Mouse (Mus musculus) intestine, embryonic 15.5 days (tissue): ENCODE measurements around the gene Chmp4b. TPM values are rescaled to one million over a fixed set of nuclear protein-coding genes. Genes with fewer than 3 reads are reported as not detected.

Experiments
- ATAC-seq: fragments of 200-750 bp; cut with Nextera tagmentation; 2 replicates; pipeline ENCODE4 v1.8.0; 2017; ENCODE audit warnings: moderate TSS enrichment, moderate library complexity
- H3K27ac ChIP-seq: fragments of 300-500 bp; sonication (generic); 2 replicates; pipeline ENCODE4 v1.5.1; 2015; ENCODE audit warnings: mild to moderate bottlenecking, inconsistent platforms
- H3K27me3 ChIP-seq: fragments of 300-500 bp; sonication (generic); replicated peaks from 2 replicates; pipeline ENCODE4 v1.6.1; 2015; ENCODE audit warnings: inconsistent platforms
- H3K36me3 ChIP-seq: fragments of 300-500 bp; sonication (generic); 2 replicates; pipeline ENCODE4 v1.6.1; 2015; ENCODE audit warnings: inconsistent platforms
- H3K4me1 ChIP-seq: fragments of 300-500 bp; sonication (generic); replicated peaks from 2 replicates; pipeline ENCODE4 v1.6.1; 2015; ENCODE audit warnings: inconsistent platforms
- H3K4me2 ChIP-seq: fragments of 300-500 bp; sonication (generic); replicated peaks from 2 replicates; pipeline ENCODE4 v1.6.1; 2015; ENCODE audit warnings: mild to moderate bottlenecking, inconsistent platforms
- H3K4me3 ChIP-seq: fragments of 300-500 bp; sonication (generic); replicated peaks from 2 replicates; pipeline ENCODE4 v1.5.1; 2015; ENCODE audit warnings: inconsistent platforms
- H3K9ac ChIP-seq: fragments of 300-500 bp; sonication (generic); 2 replicates; pipeline ENCODE4 v1.6.1; 2015; ENCODE audit warnings: inconsistent platforms
- H3K9me3 ChIP-seq: fragments of 300-500 bp; sonication (generic); 2 replicates; pipeline ENCODE4 v1.6.1; 2016; ENCODE audit warnings: inconsistent platforms
- WGBS: fragments of 180-500 bp; shearing (Covaris S2); methylation state at CpG from one replicate; pipeline ENCODE4 v1.1.7; 2015; 5-methylcytosine and 5-hydroxymethylcytosine counted together
- polyA plus RNA-seq: library from polyadenylated mRNA; unstranded; fragments of >200 nt; fragmentation: Nextera tagmentation; extraction: Ambion mirVana; gene quantifications from 2 replicates; pipeline ENCODE4 v1.2.1, GENCODE M21; 2015

Chmp4b gene
- polyA plus RNA-seq, 1 experiment from 2014 or later = 36.3 TPM

DNA sequence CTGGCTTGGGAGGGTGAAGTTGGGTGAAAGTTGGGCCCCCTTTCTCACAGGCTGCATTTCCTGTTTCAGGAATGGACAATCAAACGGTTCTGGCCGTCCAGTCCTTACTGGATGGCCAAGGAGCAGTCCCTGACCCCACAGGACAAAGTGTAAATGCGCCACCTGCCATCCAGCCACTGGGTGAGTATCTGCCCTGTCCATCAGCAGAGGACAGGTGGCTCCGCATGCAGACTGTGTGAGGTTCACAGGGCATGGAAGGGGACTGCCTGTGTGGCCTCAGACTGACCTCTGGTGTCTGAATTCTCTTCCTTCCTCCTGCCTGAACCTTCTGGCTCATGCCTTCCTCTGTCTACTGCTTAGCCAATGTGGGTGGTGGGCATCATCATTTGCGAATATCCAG, 29.8 kb upstream of the Chmp4b start:
- Histone ChIP-seq H3K27me3 (no peaks in the 10 kb centered on the region), H3K4me2 (no peak overlapping the region), H3K27ac (no peak overlapping the region), H3K4me3 (no peak overlapping the region), H3K9ac (no peak overlapping the region), H3K4me1 (no peaks in the 10 kb centered on the region; the same call in 1 of the 2 replicates), H3K9me3 (no peaks in the 10 kb centered on the region), H3K36me3 (no peaks in the 10 kb centered on the region; the same call in 1 of the 2 replicates)
- ATAC-seq = peak; percentile 34; the same call in 1 of the 2 replicates
- WGBS = 74% methylated on average over 5 of the region's 5 CpGs

DNA sequence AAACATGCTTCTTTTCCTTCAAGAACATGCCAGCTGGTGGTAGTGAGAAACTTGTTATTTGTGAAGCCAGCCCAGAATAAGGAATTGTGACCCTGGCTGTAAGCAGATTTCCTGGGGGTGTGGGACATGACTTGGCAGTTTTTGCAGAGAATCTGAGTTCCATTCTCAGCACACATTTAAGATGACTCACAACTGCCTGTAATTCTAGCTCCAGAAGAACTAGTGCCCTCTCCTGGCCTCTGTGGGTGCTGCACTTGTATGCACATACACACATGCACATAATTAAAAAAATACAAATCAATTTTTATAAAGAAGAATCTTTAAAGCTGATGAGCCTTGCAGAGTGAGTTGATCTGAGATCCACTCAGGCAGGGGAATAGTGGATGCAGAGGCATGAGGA, 27.4 kb upstream of the Chmp4b start:
- Histone ChIP-seq H3K36me3 (peaks cover 4% of the 10 kb centered on the region; the same call in 1 of the 2 replicates), H3K4me3 (no peak overlapping the region), H3K9ac (no peak overlapping the region), H3K9me3 (no peaks in the 10 kb centered on the region), H3K27me3 (no peaks in the 10 kb centered on the region), H3K4me2 (no peak overlapping the region), H3K4me1 (no peaks in the 10 kb centered on the region), H3K27ac (no peak overlapping the region)
- ATAC-seq = no peak

DNA sequence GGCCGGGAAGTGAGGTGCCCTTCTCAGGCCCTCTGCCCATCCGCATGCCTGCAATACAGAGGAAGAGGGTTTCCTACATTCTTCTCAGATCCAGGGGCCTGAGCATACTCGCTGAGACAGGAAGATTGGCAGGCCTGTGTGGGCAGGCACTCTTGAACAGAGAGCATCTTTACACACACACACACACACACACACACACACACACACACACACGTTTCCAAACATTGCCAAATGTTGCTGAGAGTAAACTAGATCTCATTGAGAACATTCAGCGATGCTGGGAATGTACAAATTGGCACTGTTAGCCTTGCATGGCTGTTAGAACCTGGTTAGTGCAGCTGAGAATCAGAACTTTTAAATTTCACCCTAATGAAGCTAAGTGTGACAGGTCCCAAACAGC, 21.0 kb upstream of the Chmp4b start:
- Histone ChIP-seq H3K9ac (no peak overlapping the region), H3K4me3 (no peak overlapping the region), H3K27ac (no peak overlapping the region), H3K4me2 (no peak overlapping the region), H3K36me3 (peaks cover 6% of the 10 kb centered on the region; the same call in 1 of the 2 replicates), H3K4me1 (no peaks in the 10 kb centered on the region), H3K9me3 (no peaks in the 10 kb centered on the region), H3K27me3 (no peaks in the 10 kb centered on the region)
- ATAC-seq = no peak
- 80% methylated on average over 5 of the region's 5 CpGs for WGBS

DNA sequence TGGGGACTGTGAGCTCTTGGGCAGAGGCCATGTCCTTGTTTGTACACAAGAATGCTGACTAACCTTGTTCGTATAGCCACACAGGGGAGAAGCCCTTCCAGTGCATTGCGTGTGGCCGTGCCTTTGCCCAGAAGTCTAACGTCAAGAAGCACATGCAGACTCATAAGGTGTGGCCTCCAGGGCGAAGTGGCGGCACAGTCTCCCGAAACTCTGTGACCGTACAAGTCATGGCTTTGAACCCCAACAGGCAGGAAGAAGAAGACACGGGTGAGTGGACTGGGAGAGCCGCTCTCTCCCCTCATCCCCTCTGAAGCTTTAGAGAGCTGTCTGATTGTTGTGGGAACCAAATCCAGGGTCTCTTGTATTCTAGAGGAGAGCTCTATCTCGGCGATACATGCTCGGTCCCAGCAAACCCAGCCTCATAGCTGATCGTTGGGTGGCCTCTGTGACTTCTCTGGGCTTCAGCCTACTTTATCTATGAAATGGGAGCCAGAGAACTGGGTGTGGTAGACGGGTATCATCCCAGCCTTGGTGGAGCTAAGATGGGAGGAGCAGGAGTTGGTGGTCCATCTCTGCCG, 19.2 kb upstream of the Chmp4b start:
- Histone ChIP-seq H3K4me3 (no peak overlapping the region), H3K9me3 (no peaks in the 10 kb centered on the region), H3K36me3 (peaks cover 8% of the 10 kb centered on the region; the same call in 1 of the 2 replicates), H3K4me1 (no peaks in the 10 kb centered on the region), H3K4me2 (no peak overlapping the region), H3K27me3 (no peaks in the 10 kb centered on the region), H3K27ac (no peak overlapping the region), H3K9ac (no peak overlapping the region)
- 92% methylated on average over 16 of the region's 16 CpGs for WGBS
- peak; percentile 61; the same call in 1 of the 2 replicates for ATAC-seq

DNA sequence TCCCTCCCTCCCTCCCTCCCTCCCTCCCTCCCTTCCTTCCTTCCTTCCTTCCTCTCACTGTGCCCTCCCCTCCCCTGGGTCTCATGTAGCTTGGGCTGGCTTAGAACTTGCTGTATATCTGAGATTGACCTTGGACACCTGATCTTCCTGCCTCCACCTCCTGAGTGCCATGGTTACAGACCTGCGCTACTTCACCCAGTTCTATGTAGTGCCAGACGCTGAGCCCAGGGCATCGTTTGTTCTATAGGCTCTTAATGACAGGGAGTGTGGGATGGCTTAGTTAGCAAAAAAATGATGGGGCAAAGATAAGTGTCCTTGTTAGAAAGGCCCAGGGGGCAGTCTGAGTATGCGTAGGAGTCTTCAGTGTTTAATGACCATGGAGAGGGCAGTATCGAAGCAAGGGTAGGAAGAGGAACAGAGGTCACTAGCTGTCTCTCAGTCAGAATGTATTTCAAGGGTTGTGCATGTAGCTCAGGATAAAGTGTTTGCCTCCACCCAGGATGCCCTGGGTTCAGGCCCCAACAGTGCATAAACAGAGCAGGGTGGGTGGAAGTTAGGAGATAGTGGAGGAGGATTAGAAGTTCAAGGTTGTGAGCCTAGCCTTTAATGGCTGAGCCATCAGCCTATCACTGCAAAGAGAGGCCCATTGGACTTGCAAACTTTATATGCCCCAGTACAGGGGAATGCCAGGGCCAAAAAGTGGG, 18.3 kb upstream of the Chmp4b start:
- H3K4me1 ChIP-seq = no peaks in the 10 kb centered on the region
- ATAC-seq = 0 out of 2 replicates have a peak, but pooled peaks have one; percentile 14
- peaks cover 13% of the 10 kb centered on the region for H3K36me3 ChIP-seq
- H3K27me3 ChIP-seq = no peaks in the 10 kb centered on the region
- no peak overlapping the region for H3K9ac ChIP-seq
- no peak overlapping the region for H3K4me3 ChIP-seq
- WGBS = 80% methylated on average over 5 of the region's 5 CpGs
- no peak overlapping the region for H3K4me2 ChIP-seq
- no peak overlapping the region for H3K27ac ChIP-seq
- no peaks in the 10 kb centered on the region for H3K9me3 ChIP-seq

DNA sequence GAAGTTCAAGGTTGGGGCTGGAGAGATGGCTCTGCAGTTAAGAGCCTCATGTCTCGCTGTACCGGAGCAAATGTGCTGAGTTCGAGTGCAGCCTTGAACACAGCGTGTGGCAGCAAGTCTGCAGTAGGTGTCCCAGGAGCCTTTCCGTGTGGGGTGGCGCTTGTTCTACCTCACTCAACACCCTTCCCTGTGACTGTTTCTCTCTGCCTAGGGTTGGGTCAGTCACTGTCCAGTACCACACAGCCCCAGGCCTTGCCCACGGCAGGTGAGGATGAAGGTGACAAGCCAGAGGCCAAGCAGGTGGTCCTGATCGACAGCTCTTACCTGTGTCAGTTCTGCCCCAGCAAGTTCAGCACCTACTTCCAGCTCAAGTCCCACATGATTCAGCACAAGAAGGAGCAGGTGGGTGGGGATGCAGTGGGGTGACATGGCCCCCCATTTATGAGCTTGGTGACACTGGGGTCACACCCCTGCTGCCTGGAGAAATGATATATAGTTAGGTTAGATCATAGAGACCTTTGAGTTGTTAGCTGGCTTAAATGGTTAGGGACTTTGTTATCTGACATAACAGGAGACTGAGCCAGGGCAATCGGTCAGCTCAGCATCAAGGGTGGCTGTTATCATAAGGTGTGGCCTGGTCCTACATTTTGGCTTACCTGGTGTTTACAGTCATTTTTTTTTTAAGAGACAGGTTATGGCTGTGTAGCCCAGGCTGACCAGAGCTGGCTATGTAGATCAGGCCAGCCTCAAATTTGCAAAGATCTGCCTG, 17.4 kb upstream of the Chmp4b start:
- Histone ChIP-seq H3K4me1 (no peaks in the 10 kb centered on the region), H3K36me3 (peaks cover 14% of the 10 kb centered on the region), H3K9me3 (no peaks in the 10 kb centered on the region), H3K9ac (no peak overlapping the region), H3K4me2 (no peak overlapping the region), H3K27ac (no peak overlapping the region), H3K27me3 (no peaks in the 10 kb centered on the region), H3K4me3 (no peak overlapping the region)
- WGBS = 90% methylated on average over 9 of the region's 9 CpGs
- ATAC-seq = peak; percentile 75

DNA sequence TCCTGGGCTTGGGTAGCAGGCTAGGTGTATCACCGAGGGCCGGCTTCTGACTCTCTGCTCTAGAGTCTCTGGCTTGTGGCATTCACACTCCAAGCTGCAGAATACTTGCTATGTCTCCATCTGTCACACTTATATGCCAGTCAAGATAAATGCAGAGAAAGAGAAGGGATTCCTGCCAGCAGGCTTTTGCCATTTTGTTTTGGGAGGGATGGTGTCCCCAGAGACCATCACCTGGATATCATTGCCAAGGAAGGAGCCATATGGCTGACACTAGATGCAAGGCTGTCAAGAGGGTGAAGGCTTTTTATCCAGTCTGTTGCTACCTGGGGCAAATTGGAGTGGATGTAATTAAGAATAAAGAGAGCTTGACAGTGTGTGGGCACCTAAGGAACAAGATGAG, 15.7 kb upstream of the Chmp4b start:
- Histone ChIP-seq H3K4me3 (no peak overlapping the region), H3K36me3 (peaks cover 11% of the 10 kb centered on the region), H3K4me2 (no peak overlapping the region), H3K9ac (no peak overlapping the region), H3K9me3 (no peaks in the 10 kb centered on the region), H3K27ac (no peak overlapping the region), H3K27me3 (no peaks in the 10 kb centered on the region), H3K4me1 (no peaks in the 10 kb centered on the region)
- WGBS = 95% methylated on average over 2 of the region's 2 CpGs
- ATAC-seq = no peak

DNA sequence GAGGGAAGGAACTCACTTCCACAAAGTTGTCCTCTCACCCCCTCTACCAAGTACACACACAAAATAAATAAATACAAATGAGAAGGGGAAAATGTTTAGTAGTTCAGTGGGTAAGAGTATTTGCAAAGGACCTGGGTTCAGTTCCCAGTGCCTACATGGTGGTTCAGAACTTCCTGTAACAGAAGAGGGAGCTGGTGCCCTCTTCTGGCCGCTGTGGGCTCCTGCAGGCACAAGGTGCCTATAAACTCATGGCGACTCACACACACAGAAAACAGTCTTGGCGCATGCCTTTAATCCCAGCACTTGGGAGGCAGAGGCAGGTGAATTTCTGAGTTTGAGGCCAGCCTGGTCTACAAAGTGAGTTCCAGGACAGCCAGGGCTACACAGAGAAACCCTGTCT, 13.0 kb upstream of the Chmp4b start:
- WGBS = 95% methylated on average over 3 of the region's 3 CpGs
- no peaks in the 10 kb centered on the region for H3K27me3 ChIP-seq
- no peaks in the 10 kb centered on the region for H3K4me1 ChIP-seq
- H3K4me3 ChIP-seq = no peak overlapping the region
- no peaks in the 10 kb centered on the region for H3K9me3 ChIP-seq
- H3K36me3 ChIP-seq = peaks cover 11% of the 10 kb centered on the region
- no peak overlapping the region for H3K9ac ChIP-seq
- H3K4me2 ChIP-seq = no peak overlapping the region
- ATAC-seq = no peak
- no peak overlapping the region for H3K27ac ChIP-seq

DNA sequence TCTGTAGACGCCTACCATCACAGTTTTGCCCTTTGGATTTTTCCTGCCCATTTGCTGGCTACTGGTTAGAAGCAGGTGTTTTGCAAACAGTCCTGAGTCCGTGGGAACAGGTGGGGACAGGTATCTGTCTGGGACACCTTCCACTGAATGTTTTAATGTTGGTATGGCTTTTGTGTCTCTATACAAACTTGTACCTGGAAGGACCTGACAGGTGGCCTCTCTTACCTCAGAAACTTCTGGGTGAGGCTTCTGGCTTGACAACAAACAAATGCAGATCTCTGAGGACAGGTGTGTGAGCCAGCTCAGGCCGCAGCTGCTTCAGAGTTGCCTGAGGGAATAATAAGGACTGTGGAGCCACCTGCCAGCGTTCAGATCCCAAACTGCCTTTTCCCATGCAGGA, 12.4 kb upstream of the Chmp4b start:
- no peak overlapping the region for H3K9ac ChIP-seq
- no peaks in the 10 kb centered on the region for H3K9me3 ChIP-seq
- ATAC-seq = no peak
- no peaks in the 10 kb centered on the region for H3K27me3 ChIP-seq
- H3K4me2 ChIP-seq = no peak overlapping the region
- H3K4me1 ChIP-seq = no peaks in the 10 kb centered on the region
- 80% methylated on average over 4 of the region's 4 CpGs for WGBS
- peak overlapping the region; percentile 3; the same call in 1 of the 2 replicates for H3K27ac ChIP-seq
- H3K4me3 ChIP-seq = no peak overlapping the region
- H3K36me3 ChIP-seq = peaks cover 11% of the 10 kb centered on the region

DNA sequence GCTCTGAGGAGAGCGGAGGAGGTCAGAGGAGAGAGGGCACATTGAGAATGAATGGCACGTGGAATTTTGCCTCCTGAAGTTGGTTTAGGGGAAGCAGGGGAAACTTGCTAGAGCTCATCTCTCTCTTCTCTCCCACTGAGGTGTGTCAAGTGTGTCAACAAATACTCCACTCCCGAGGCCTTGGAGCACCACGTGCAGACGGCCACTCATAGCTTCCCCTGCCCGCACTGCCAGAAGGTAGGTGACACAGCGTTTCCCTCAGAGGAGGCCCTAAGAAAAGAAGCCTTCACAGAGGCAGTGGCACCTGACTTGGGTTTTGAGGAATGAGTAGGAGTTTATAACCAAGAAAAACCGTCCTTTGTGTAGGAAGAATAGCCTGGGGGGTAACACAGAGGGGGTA, 10.3 kb upstream of the Chmp4b start:
- H3K27me3 ChIP-seq = no peaks in the 10 kb centered on the region
- no peak overlapping the region for H3K27ac ChIP-seq
- 67% methylated on average over 8 of the region's 8 CpGs for WGBS
- ATAC-seq = no peak
- no peaks in the 10 kb centered on the region for H3K9me3 ChIP-seq
- no peaks in the 10 kb centered on the region for H3K4me1 ChIP-seq
- peaks cover 9% of the 10 kb centered on the region for H3K36me3 ChIP-seq
- H3K4me3 ChIP-seq = no peak overlapping the region
- H3K4me2 ChIP-seq = no peak overlapping the region
- no peak overlapping the region for H3K9ac ChIP-seq

DNA sequence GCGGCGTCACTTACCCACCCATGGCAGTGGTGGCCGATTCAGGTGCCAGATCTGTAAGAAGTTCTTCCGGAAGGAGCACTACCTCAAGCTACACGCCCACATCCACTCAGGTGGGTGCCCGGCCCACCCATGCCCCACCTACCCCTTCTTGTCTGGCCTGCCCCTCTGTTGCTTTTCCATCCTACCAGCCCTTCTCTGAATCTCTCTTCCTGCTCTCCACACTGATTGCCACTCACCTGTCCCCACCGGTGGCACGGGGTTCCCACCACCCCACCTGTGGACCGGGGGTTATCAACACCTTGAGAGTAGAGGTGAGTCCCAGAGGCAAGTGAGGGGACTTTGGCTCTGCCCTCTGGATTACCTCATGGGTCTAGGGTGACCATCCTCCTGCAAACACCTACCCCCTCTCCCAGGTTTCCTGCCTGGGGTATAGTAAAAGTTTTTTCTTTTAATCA, 9.5 kb upstream of the Chmp4b start:
- no peaks in the 10 kb centered on the region for H3K4me1 ChIP-seq
- H3K9me3 ChIP-seq = no peaks in the 10 kb centered on the region
- peaks cover 9% of the 10 kb centered on the region for H3K36me3 ChIP-seq
- H3K27me3 ChIP-seq = no peaks in the 10 kb centered on the region
- peak overlapping the region; percentile 36; the same call in 1 of the 2 replicates for H3K4me2 ChIP-seq
- ATAC-seq = peak; percentile 83
- WGBS = 60% methylated on average over 9 of the region's 9 CpGs
- H3K27ac ChIP-seq = peak overlapping the region; percentile 73
- no peak overlapping the region for H3K9ac ChIP-seq
- 0 out of 2 replicates have a peak overlapping the region, but pooled peaks have one; percentile 9 for H3K4me3 ChIP-seq

DNA sequence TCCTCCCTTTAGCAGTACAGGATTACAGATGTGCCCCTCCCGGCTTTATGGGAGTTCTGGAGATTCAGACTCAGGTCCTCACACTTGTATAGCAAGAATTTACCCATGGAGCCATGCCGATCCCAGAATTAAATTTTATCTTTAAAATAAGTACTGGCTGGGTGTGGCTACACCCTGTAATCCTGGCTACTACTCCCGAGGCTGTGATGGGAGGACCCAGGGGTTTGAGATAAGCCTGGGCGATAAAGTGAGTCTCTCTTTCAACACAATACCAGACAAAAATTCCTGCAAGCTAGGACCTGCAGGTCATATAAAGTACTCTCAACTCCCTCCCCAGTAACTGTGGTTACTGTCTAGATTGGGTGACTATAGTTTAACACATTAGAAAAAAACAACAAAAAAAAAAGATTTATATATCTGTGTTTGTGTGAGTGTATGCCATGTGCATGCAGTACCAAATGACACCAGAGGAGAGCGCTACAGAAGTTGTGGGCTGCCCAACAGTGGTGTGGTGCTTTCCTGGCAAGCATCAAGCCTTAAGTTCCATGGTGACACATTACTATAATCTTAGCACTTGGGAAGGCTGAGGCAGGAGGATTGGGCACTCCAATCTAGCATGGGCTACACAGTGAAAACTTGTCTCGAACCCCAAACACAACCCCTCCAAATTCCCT, 8.7 kb upstream of the Chmp4b start:
- peak overlapping the region; percentile 73; the same call in 1 of the 2 replicates for H3K27ac ChIP-seq
- H3K9ac ChIP-seq = no peak overlapping the region
- ATAC-seq = peak; percentile 38
- H3K4me1 ChIP-seq = no peaks in the 10 kb centered on the region
- H3K27me3 ChIP-seq = no peaks in the 10 kb centered on the region
- H3K4me2 ChIP-seq = peak overlapping the region; percentile 6; the same call in 1 of the 2 replicates
- WGBS = 74% methylated on average over 6 of the region's 6 CpGs
- peaks cover 8% of the 10 kb centered on the region for H3K36me3 ChIP-seq
- H3K4me3 ChIP-seq = no peak overlapping the region
- H3K9me3 ChIP-seq = no peaks in the 10 kb centered on the region
